Mouse (Mus musculus): ENCODE measurements around the gene Sqstm1.
A peak's percentile ranks its signal among the peaks of the same experiment; 100 is the strongest.

GRCm38 (mm10) chr11:50210101-50210504 is 524 bp downstream of the Sqstm1 start:
- TF ChIP-seq EP300 (IDR thresholded peaks at IDR 0.05; ENCODE audit: low read depth in 1 of 2, low read length in 2 of 2) (peak in 1 of 2 experiments; percentile 31; a peak in 1 of 4 replicates), POLR2A (IDR thresholded peaks at IDR 0.05; ENCODE audit: control insufficient read depth in 1 of 2, insufficient read depth in 1 of 2, low read depth in 1 of 2, low read length in 2 of 2, poor library complexity in 1 of 2) (no peak), CTCF (IDR thresholded peaks at IDR 0.05 in 2 of 3, conservative IDR thresholded peaks at IDR 0.05 in 1 of 3; ENCODE audit: control insufficient read depth in 1 of 3, insufficient read depth in 1 of 3, low read depth in 2 of 3, low read length in 3 of 3, poor library complexity in 1 of 3, severe bottlenecking in 1 of 3) (no peak), HCFC1 (IDR thresholded peaks at IDR 0.05; ENCODE audit: low read depth, low read length) (peak; percentile 78), ZMIZ1 (IDR thresholded peaks at IDR 0.05; ENCODE audit: low read depth, low read length) (0 out of 2 replicates have a peak, but pooled peaks have one; percentile 27), MAZ (IDR thresholded peaks at IDR 0.05; ENCODE audit: low read depth, low read length) (peak; percentile 92), POLR2AphosphoS5 (IDR thresholded peaks at IDR 0.05; ENCODE audit: borderline replicate concordance, low read depth, low read length) (no peak), BHLHE40 (IDR thresholded peaks at IDR 0.05; ENCODE audit: borderline replicate concordance, low read depth, low read length) (no peak), CHD1 (IDR thresholded peaks at IDR 0.05; ENCODE audit: low read depth, low read length) (0 out of 2 replicates have a peak, but pooled peaks have one; percentile 47), USF1 (IDR thresholded peaks at IDR 0.05; ENCODE audit: low read depth, low read length) (no peak)

Data from MEL (cell line).